Mouse (Mus musculus) lung, postnatal 0 days (tissue): ENCODE measurements at regions not wholly inside any gene's neighbourhood (a gene's known extent, or its start where the extent isn't known, plus 50 kb on each side); places are given as distances from the start of the nearest gene placed in this dataset.

Source experiments
- ATAC-seq: fragments of 200-750 bp; cut with Nextera tagmentation; 2 replicates; pipeline ENCODE4 v1.8.0; 2017; ENCODE audit warnings: moderate library complexity
- DNase-seq: peaks from one replicate; pipeline ENCODE4 v3.0.0-alpha.2; 2016; ENCODE audit warnings: low spot score
- H3K27ac ChIP-seq: fragments of 300-500 bp; sonication (generic); 2 replicates; pipeline ENCODE4 v1.5.1; 2014; ENCODE audit warnings: antibody characterized with exemption, mild to moderate bottlenecking, low read length, mixed read lengths
- H3K27me3 ChIP-seq: fragments of 300-500 bp; sonication (generic); replicated peaks from 2 replicates; pipeline ENCODE4 v1.6.1; 2014; ENCODE audit warnings: low read length, mixed read lengths; ENCODE audit not compliant: insufficient read depth
- H3K36me3 ChIP-seq: fragments of 300-500 bp; sonication (generic); 2 replicates; pipeline ENCODE4 v1.6.1; 2014; ENCODE audit warnings: low read length, mixed read lengths; ENCODE audit not compliant: insufficient read depth
- H3K4me1 ChIP-seq: fragments of 300-500 bp; sonication (generic); 2 replicates; pipeline ENCODE4 v1.6.1; 2014; ENCODE audit warnings: antibody characterized with exemption, low read depth, low read length, mixed read lengths; ENCODE audit not compliant: insufficient read depth
- H3K4me2 ChIP-seq: fragments of 300-500 bp; sonication (generic); replicated peaks from 2 replicates; pipeline ENCODE4 v1.6.1; 2014; ENCODE audit warnings: low read depth, mild to moderate bottlenecking, low read length, moderate library complexity, mixed read lengths
- H3K4me3 ChIP-seq: fragments of 300-500 bp; sonication (generic); 2 replicates; pipeline ENCODE4 v1.5.1; 2014; ENCODE audit warnings: low read depth, low read length
- H3K9ac ChIP-seq: fragments of 300-500 bp; sonication (generic); replicated peaks from 2 replicates; pipeline ENCODE4 v1.6.1; 2014; ENCODE audit warnings: low read depth, mild to moderate bottlenecking
- H3K9me3 ChIP-seq: fragments of 300-500 bp; sonication (generic); 2 replicates; pipeline ENCODE4 v1.6.1; 2016; ENCODE audit warnings: low read length, mixed read lengths
- CTCF ChIP-seq: IDR thresholded peaks from 2 replicates; pipeline ENCODE4 v1.5.1; 2016; ENCODE audit warnings: antibody characterized with exemption, mild to moderate bottlenecking
- EP300 ChIP-seq: IDR thresholded peaks from 2 replicates; pipeline ENCODE4 v1.6.1; 2016; ENCODE audit warnings: antibody characterized with exemption, mild to moderate bottlenecking, control low read depth
- WGBS: fragments of 180-500 bp; shearing (Covaris S2); extraction: QIAGEN DNeasy Blood & Tissue Kit; methylation state at CpG from one replicate; pipeline ENCODE4 v1.1.7; 2014; 5-methylcytosine and 5-hydroxymethylcytosine counted together

GRCm38 (mm10) chr10:17496831-17497230, 226.2 kb upstream of the Cited2 start:
- no peak for ATAC-seq
- Histone ChIP-seq H3K27me3 (no peaks in the 10 kb centered on the region), H3K9ac (no peak overlapping the region), H3K4me2 (no peak overlapping the region), H3K27ac (no peak overlapping the region), H3K9me3 (no peaks in the 10 kb centered on the region), H3K4me3 (no peak overlapping the region), H3K4me1 (no peaks in the 10 kb centered on the region), H3K36me3 (no peaks in the 10 kb centered on the region)
- no peak for DNase-seq
- TF ChIP-seq CTCF: no peak
- TF ChIP-seq EP300: no peak
- WGBS: 47% methylated on average over 3 of the region's 3 CpGs

GRCm38 (mm10) chr10:17510626-17511193, 212.3 kb upstream of the Cited2 start:
- Histone ChIP-seq H3K36me3 (no peaks in the 10 kb centered on the region), H3K9ac (no peak overlapping the region), H3K4me3 (no peak overlapping the region), H3K4me2 (no peak overlapping the region), H3K27me3 (no peaks in the 10 kb centered on the region), H3K27ac (no peak overlapping the region), H3K9me3 (no peaks in the 10 kb centered on the region), H3K4me1 (peaks cover 5% of the 10 kb centered on the region; the same call in 1 of the 2 replicates)
- TF ChIP-seq EP300 (no peak), CTCF (no peak)
- 43% methylated on average over 4 of the region's 4 CpGs for WGBS
- ATAC-seq (no peak), DNase-seq (no peak)

- 44% methylated on average over 11 of the region's 12 CpGs for WGBS
- Histone ChIP-seq H3K36me3 (no peaks in the 10 kb centered on the region), H3K27ac (0 out of 2 replicates have a peak overlapping the region, but pooled peaks have one; percentile 47), H3K4me3 (no peak overlapping the region), H3K4me1 (peaks cover 5% of the 10 kb centered on the region; the same call in 1 of the 2 replicates), H3K27me3 (no peaks in the 10 kb centered on the region), H3K4me2 (0 out of 2 replicates have a peak overlapping the region, but pooled peaks have one; percentile 2), H3K9ac (no peak overlapping the region), H3K9me3 (no peaks in the 10 kb centered on the region)
- ATAC-seq (no peak), DNase-seq (no peak)
- TF ChIP-seq CTCF: no peak
- TF ChIP-seq EP300: no peak
Observed at GRCm38 (mm10) chr10:17511779-17512335, 211.2 kb upstream of the Cited2 start.

- H3K4me2 ChIP-seq: no peak overlapping the region
- peak; percentile 59 for DNase-seq
Observed at GRCm38 (mm10) chr10:17512487-17512886, 210.5 kb upstream of the Cited2 start.

GRCm38 (mm10) chr10:17513756-17514155, 209.3 kb upstream of the Cited2 start:
- no peaks in the 10 kb centered on the region for H3K9me3 ChIP-seq
- H3K36me3 ChIP-seq: no peaks in the 10 kb centered on the region
- 45% methylated on average over 6 of the region's 6 CpGs for WGBS
- ATAC-seq (no peak), DNase-seq (no peak)
- TF ChIP-seq EP300: no peak
- TF ChIP-seq CTCF: no peak
- H3K27ac ChIP-seq: no peak overlapping the region
- H3K4me2 ChIP-seq: no peak overlapping the region
- no peak overlapping the region for H3K9ac ChIP-seq
- no peaks in the 10 kb centered on the region for H3K27me3 ChIP-seq
- peaks cover 5% of the 10 kb centered on the region; the same call in 1 of the 2 replicates for H3K4me1 ChIP-seq
- no peak overlapping the region for H3K4me3 ChIP-seq

More at GRCm38 (mm10) chr10:17512487-17512886, 210.5 kb upstream of the Cited2 start:
- Histone ChIP-seq H3K4me3 (no peak overlapping the region), H3K36me3 (no peaks in the 10 kb centered on the region), H3K9ac (no peak overlapping the region), H3K9me3 (no peaks in the 10 kb centered on the region), H3K27me3 (no peaks in the 10 kb centered on the region), H3K4me1 (peaks cover 5% of the 10 kb centered on the region; the same call in 1 of the 2 replicates), H3K27ac (0 out of 2 replicates have a peak overlapping the region, but pooled peaks have one; percentile 47)
- TF ChIP-seq CTCF (no peak), EP300 (no peak; the same call in 1 of the 2 replicates)
- ATAC-seq: no peak
- whole genome bisulfite sequencing: 36% methylated on average over 3 of the region's 3 CpGs

- H3K27ac ChIP-seq: no peak overlapping the region
- DNase-seq (no peak), ATAC-seq (no peak)
- peaks cover 5% of the 10 kb centered on the region; the same call in 1 of the 2 replicates for H3K4me1 ChIP-seq
- H3K4me3 ChIP-seq: no peak overlapping the region
- no peaks in the 10 kb centered on the region for H3K36me3 ChIP-seq
- H3K9ac ChIP-seq: no peak overlapping the region
- no peak overlapping the region for H3K4me2 ChIP-seq
- no peaks in the 10 kb centered on the region for H3K9me3 ChIP-seq
- no peaks in the 10 kb centered on the region for H3K27me3 ChIP-seq
- WGBS: 95% methylated on average over 2 of the region's 2 CpGs
- TF ChIP-seq CTCF: no peak
- no peak for TF ChIP-seq EP300
Observed at GRCm38 (mm10) chr10:17516068-17516467, 206.9 kb upstream of the Cited2 start.
